Mouse (Mus musculus): ENCODE measurements at regions not wholly inside any gene's neighbourhood (a gene's known extent, or its start where the extent isn't known, plus 50 kb on each side); places are given as distances from the start of the nearest gene placed in this dataset.
"Not testable (repeated sequence)": the region's sequence is repeated elsewhere in the genome, so short reads cannot be mapped to it uniquely, and the experiment has no call there.

DNA sequence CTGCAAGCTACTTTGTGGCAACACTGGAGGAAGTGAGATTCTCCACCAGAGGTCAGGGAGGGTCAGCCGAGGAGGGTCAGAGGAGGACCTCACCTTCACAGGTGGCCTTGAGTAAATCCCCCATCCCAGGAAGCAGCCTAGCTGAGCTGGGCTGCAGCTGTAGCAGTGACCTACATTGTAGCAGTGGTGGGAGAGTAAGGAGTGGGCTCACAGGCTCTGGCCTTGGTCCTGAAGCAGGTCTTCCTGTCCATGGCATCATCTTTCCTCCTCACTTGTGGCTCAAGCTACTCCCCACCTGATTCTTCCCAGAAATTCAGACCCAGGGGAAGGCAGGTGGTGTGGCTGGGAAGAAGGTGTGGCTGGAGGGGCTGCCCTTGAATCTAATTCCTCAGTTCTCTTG, 84.3 kb downstream of the 1810013L24Rik start:
- H3K27ac ChIP-seq (ENCODE audit: low read length); H3K36me3 ChIP-seq (ENCODE audit: insufficient read depth, low read length); H3K4me2 ChIP-seq (replicated peaks; ENCODE audit: low read depth, low read length); ATAC-seq (ENCODE audit: low FRiP score, low TSS enrichment); H3K9me3 ChIP-seq (ENCODE audit: low read length); H3K4me1 ChIP-seq (ENCODE audit: insufficient read depth, low read length); H3K27me3 ChIP-seq (ENCODE audit: insufficient read depth, low read length); H3K9ac ChIP-seq (replicated peaks; ENCODE audit: low read length); H3K4me3 ChIP-seq (ENCODE audit: low read length): not testable (repeated sequence)
- WGBS: 31% methylated on average over 1 of the region's 1 CpGs

DNA sequence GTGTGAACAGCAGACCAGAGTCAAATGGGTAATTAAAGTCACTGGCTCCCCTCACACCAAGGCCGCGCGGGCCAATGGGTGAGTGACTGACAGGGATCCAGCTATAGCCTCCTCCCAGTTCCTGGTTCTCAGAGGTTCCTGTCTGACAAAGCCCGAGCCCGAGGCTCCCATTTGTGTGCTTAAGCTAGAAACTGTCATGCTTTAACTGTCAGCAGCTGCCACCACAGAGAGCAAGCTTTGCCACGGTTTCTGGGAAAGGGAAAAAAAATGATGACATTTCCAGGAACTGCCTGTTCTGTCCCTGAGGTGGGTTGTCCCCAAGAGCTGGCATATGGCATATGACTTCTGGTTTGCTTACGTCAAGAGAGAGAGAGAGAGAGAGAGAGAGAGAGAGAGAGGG, 86.2 kb downstream of the 1810013L24Rik start:
- no peaks in the 10 kb centered on the region for H3K9me3 ChIP-seq (ENCODE audit: low read length)
- H3K9ac ChIP-seq (replicated peaks; ENCODE audit: low read length): no peak overlapping the region
- H3K4me2 ChIP-seq (replicated peaks; ENCODE audit: low read depth, low read length): no peak overlapping the region
- no peak overlapping the region for H3K27ac ChIP-seq (ENCODE audit: low read length)
- no peaks in the 10 kb centered on the region for H3K36me3 ChIP-seq (ENCODE audit: insufficient read depth, low read length)
- H3K4me1 ChIP-seq (ENCODE audit: insufficient read depth, low read length): no peaks in the 10 kb centered on the region
- WGBS: 11% methylated on average over 7 of the region's 7 CpGs
- H3K27me3 ChIP-seq (ENCODE audit: insufficient read depth, low read length): no peaks in the 10 kb centered on the region
- no peak overlapping the region for H3K4me3 ChIP-seq (ENCODE audit: low read length)
- no peak for ATAC-seq (ENCODE audit: low FRiP score, low TSS enrichment)

DNA sequence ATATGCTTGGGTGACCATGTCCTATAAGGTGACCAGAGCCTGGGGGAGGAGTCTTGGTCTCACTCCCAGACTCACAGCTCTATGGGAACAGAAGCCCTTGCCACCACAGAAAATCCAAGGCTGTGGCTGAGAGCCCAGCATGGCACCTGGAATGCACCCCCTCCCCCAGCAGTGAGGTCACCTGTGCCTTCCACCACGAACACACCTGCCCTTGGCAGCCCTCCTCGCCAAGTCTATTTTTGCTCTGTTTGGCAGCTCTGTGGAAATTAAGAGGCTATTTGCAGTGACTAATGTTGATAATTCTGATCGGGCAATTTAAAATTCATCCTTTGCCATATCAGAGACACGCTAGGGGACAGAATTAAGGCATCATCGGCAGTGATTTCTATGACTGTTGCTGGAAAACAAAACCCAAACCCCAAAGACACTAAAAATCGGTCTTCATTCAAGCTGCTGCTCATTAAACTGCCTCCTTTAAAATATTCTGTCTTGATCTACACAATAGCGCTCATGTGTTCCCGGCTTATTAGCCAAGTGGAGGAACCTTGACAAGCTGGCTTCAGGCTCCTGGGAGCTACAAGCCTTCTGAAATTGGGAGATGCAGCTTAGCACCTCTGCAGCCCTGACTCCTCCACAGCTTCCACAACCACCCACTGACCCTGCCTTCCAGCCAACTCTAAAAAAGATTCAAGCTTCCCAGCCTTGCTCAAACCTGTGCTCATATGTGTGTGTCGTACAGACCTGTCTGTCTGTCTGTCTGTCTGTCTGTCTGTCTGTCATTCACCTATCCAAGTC, 89.0 kb downstream of the 1810013L24Rik start:
- no peak overlapping the region for H3K4me3 ChIP-seq (ENCODE audit: low read length)
- H3K4me2 ChIP-seq (replicated peaks; ENCODE audit: low read depth, low read length): no peak overlapping the region
- ATAC-seq (ENCODE audit: low FRiP score, low TSS enrichment): no peak
- H3K9ac ChIP-seq (replicated peaks; ENCODE audit: low read length): no peak overlapping the region
- no peaks in the 10 kb centered on the region for H3K36me3 ChIP-seq (ENCODE audit: insufficient read depth, low read length)
- H3K9me3 ChIP-seq (ENCODE audit: low read length): no peaks in the 10 kb centered on the region
- no peaks in the 10 kb centered on the region for H3K27me3 ChIP-seq (ENCODE audit: insufficient read depth, low read length)
- H3K27ac ChIP-seq (ENCODE audit: low read length): no peak overlapping the region
- H3K4me1 ChIP-seq (ENCODE audit: insufficient read depth, low read length): no peaks in the 10 kb centered on the region
- 88% methylated on average over 9 of the region's 9 CpGs for WGBS

DNA sequence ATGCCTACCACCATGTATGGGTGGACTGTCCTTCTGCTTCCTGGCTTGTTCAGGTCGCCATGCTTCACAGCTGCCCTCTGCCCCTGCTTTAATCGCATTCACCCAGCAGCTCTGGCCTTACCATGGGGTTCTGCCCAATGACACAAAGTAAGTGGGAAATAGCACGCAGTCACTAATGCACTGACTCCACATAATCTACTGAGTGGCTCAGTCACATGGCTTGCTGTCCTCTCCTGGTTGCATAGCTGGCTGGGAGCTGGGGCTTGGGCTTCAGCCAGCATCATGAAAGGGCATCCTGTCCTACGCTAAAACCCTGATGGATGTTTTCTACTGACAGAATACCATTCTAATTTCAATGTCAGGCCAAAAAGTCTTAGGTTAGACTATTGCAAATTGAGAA, 94.8 kb downstream of the 1810013L24Rik start:
- H3K36me3 ChIP-seq (ENCODE audit: insufficient read depth, low read length): no peaks in the 10 kb centered on the region
- WGBS: 86% methylated on average over 4 of the region's 4 CpGs
- no peak overlapping the region for H3K4me3 ChIP-seq (ENCODE audit: low read length)
- H3K9ac ChIP-seq (replicated peaks; ENCODE audit: low read length): no peak overlapping the region
- H3K4me2 ChIP-seq (replicated peaks; ENCODE audit: low read depth, low read length): no peak overlapping the region
- H3K27ac ChIP-seq (ENCODE audit: low read length): no peak overlapping the region
- H3K9me3 ChIP-seq (ENCODE audit: low read length): no peaks in the 10 kb centered on the region
- H3K4me1 ChIP-seq (ENCODE audit: insufficient read depth, low read length): no peaks in the 10 kb centered on the region
- no peak for ATAC-seq (ENCODE audit: low FRiP score, low TSS enrichment)
- H3K27me3 ChIP-seq (ENCODE audit: insufficient read depth, low read length): no peaks in the 10 kb centered on the region

DNA sequence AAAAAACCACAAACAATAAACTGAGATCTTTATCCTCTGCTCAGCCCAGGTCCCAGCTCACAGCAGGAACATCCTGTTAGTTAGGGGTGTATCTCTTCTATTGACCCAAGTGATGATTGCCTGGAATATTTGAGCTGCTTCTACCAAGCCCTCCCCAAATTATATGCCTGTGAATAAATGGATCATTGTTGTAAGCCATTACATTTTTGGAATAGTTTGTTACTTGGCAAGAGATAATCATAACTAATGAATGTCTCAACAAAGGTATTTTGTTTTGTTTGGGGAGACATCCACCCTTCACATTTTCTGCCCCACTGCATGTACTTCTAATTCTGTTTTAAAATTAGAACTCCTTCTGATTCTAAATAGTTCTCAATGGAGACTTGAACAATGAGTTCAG, 102.1 kb downstream of the 1810013L24Rik start:
- Histone ChIP-seq H3K4me2 (replicated peaks; ENCODE audit: low read depth, low read length) (no peak overlapping the region), H3K27ac (ENCODE audit: low read length) (no peak overlapping the region), H3K27me3 (ENCODE audit: insufficient read depth, low read length) (no peaks in the 10 kb centered on the region), H3K9me3 (ENCODE audit: low read length) (no peaks in the 10 kb centered on the region), H3K9ac (replicated peaks; ENCODE audit: low read length) (no peak overlapping the region), H3K36me3 (ENCODE audit: insufficient read depth, low read length) (no peaks in the 10 kb centered on the region), H3K4me3 (ENCODE audit: low read length) (no peak overlapping the region), H3K4me1 (ENCODE audit: insufficient read depth, low read length) (no peaks in the 10 kb centered on the region)
- no peak for ATAC-seq (ENCODE audit: low FRiP score, low TSS enrichment)

DNA sequence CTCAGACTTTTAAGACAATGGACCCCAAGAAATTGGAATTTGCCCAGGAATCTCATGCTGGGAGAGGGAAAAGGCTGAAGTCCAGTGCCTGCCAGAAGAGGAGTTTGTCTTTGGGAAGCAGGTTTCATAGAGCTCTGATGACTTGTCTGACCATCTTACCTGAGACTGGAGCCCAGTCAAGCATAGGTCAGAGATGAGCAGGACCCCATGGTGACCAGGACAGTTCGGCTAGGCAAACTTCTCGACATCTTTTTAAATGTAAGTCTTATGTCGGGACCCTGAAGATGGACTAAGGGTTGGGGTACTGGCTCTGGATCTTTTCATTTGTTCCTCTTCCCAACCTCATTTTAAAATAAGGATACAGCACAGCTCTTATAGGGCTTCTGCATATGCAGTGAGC, 103.2 kb downstream of the 1810013L24Rik start:
- H3K27ac ChIP-seq (ENCODE audit: low read length): no peak overlapping the region
- H3K36me3 ChIP-seq (ENCODE audit: insufficient read depth, low read length): no peaks in the 10 kb centered on the region
- no peak overlapping the region for H3K9ac ChIP-seq (replicated peaks; ENCODE audit: low read length)
- H3K4me1 ChIP-seq (ENCODE audit: insufficient read depth, low read length): no peaks in the 10 kb centered on the region
- H3K9me3 ChIP-seq (ENCODE audit: low read length): no peaks in the 10 kb centered on the region
- H3K27me3 ChIP-seq (ENCODE audit: insufficient read depth, low read length): no peaks in the 10 kb centered on the region
- H3K4me3 ChIP-seq (ENCODE audit: low read length): no peak overlapping the region
- no peak overlapping the region for H3K4me2 ChIP-seq (replicated peaks; ENCODE audit: low read depth, low read length)
- WGBS: 93% methylated on average over 3 of the region's 3 CpGs
- no peak for ATAC-seq (ENCODE audit: low FRiP score, low TSS enrichment)

DNA sequence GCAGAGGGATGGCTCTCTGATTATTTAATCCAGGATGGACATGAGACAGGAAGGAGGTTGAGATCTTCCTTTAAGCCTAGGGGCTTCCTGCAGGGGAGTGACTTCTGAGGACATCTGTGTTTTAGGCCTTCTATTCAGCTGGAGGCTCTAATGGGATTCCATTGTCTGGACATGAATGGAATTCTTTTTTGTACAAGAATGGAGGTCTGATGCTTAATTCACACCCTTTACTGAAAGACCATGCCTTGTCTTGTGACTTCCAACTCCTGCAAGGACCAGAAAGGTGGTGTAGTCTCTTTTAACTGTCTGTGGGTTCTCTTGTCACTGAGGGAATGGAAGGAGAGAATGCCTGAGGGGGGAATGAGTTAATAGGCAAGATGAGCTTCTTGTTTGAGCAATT, 106.5 kb downstream of the 1810013L24Rik start:
- Histone ChIP-seq H3K27me3 (ENCODE audit: insufficient read depth, low read length) (no peaks in the 10 kb centered on the region), H3K4me3 (ENCODE audit: low read length) (no peak overlapping the region), H3K4me1 (ENCODE audit: insufficient read depth, low read length) (no peaks in the 10 kb centered on the region), H3K9me3 (ENCODE audit: low read length) (no peaks in the 10 kb centered on the region), H3K9ac (replicated peaks; ENCODE audit: low read length) (no peak overlapping the region), H3K27ac (ENCODE audit: low read length) (no peak overlapping the region), H3K36me3 (ENCODE audit: insufficient read depth, low read length) (no peaks in the 10 kb centered on the region), H3K4me2 (replicated peaks; ENCODE audit: low read depth, low read length) (no peak overlapping the region)
- ATAC-seq (ENCODE audit: low FRiP score, low TSS enrichment): no peak

DNA sequence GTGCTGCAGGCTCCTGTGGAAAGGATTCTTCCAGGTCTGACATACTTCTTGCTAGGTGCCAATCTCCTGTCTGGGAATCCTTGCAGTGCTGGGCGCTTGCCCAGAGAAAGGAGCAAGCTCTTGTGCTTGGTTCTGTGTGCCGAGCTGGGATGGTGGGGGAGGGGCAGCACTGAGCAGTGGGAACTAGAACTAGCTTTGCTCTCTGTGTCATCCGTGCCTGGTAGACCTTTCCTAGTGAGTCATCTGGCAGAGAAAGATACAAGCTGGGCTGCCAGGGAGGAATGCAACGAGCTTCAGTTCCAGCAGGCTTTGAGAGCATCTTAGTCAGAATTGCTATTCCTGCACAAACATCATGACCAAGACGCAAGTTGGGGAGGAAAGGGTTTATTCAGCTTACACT, 108.6 kb downstream of the 1810013L24Rik start:
- no peak overlapping the region for H3K4me3 ChIP-seq (ENCODE audit: low read length)
- no peaks in the 10 kb centered on the region for H3K36me3 ChIP-seq (ENCODE audit: insufficient read depth, low read length)
- WGBS: 47% methylated on average over 5 of the region's 5 CpGs
- no peak for ATAC-seq (ENCODE audit: low FRiP score, low TSS enrichment)
- H3K4me1 ChIP-seq (ENCODE audit: insufficient read depth, low read length): no peaks in the 10 kb centered on the region
- H3K9me3 ChIP-seq (ENCODE audit: low read length): no peaks in the 10 kb centered on the region
- H3K27ac ChIP-seq (ENCODE audit: low read length): no peak overlapping the region
- H3K9ac ChIP-seq (replicated peaks; ENCODE audit: low read length): no peak overlapping the region
- no peak overlapping the region for H3K4me2 ChIP-seq (replicated peaks; ENCODE audit: low read depth, low read length)
- H3K27me3 ChIP-seq (ENCODE audit: insufficient read depth, low read length): no peaks in the 10 kb centered on the region

DNA sequence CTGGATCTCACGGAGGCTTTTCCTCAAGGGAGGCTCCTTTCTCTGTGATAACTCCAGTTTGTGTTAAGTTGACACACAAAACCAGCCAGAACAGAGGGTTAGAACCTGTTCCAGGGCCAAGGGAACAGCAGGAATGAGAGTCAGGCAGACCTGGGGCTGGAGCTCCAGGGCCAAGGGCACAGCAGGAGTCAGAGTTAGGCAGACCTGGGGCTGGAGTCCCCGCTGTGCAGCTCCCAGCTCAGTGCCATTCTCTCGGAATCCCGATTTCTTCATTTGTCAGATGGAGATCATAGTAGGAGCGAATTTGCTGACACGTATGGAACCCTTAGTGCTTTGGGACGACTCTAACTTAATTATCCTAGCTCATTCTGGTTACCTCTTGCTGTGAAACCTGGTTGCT, 109.2 kb downstream of the 1810013L24Rik start:
- Histone ChIP-seq H3K4me3 (ENCODE audit: low read length) (no peak overlapping the region), H3K9me3 (ENCODE audit: low read length) (no peaks in the 10 kb centered on the region), H3K4me1 (ENCODE audit: insufficient read depth, low read length) (no peaks in the 10 kb centered on the region), H3K4me2 (replicated peaks; ENCODE audit: low read depth, low read length) (no peak overlapping the region), H3K27ac (ENCODE audit: low read length) (no peak overlapping the region), H3K36me3 (ENCODE audit: insufficient read depth, low read length) (no peaks in the 10 kb centered on the region), H3K27me3 (ENCODE audit: insufficient read depth, low read length) (no peaks in the 10 kb centered on the region), H3K9ac (replicated peaks; ENCODE audit: low read length) (no peak overlapping the region)
- WGBS: 54% methylated on average over 7 of the region's 7 CpGs
- no peak for ATAC-seq (ENCODE audit: low FRiP score, low TSS enrichment)

DNA sequence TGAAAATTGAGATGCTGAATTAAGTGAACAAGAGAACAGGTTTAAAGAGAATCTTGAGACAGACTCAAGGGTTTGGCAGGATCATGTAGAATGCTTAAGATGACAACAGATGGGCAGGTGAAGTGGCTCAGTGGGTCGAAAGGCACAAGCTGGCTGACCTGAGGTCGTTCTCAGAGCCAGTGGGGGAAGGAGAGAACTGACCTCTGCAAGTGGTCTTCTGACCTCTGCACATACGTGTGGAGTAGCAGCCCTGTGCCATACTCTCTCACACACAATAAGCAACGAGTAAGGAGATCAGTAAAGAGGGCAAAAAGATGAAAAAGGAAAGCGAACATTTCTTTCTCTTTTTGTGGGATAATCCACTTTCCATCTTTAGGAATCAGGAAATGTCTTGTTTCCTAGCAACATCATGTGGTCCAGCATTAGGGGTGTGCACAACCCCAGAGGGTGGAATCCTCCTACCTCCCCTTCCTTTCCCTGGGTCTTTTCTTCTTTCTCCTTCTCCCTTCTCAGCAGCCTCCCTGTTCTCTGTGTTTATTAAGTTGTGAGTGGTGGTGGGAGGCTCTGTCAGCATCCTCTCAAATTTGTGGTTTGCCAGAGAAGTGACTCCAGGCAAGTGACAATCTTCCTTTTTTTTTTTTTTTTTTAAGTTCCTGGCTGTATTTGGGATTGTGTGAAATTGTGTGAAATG, 114.7 kb downstream of the 1810013L24Rik start:
- Histone ChIP-seq H3K36me3 (ENCODE audit: insufficient read depth, low read length) (no peaks in the 10 kb centered on the region), H3K4me3 (ENCODE audit: low read length) (no peak overlapping the region), H3K27ac (ENCODE audit: low read length) (no peak overlapping the region), H3K9ac (replicated peaks; ENCODE audit: low read length) (no peak overlapping the region), H3K27me3 (ENCODE audit: insufficient read depth, low read length) (no peaks in the 10 kb centered on the region), H3K4me2 (replicated peaks; ENCODE audit: low read depth, low read length) (no peak overlapping the region), H3K4me1 (ENCODE audit: insufficient read depth, low read length) (no peaks in the 10 kb centered on the region), H3K9me3 (ENCODE audit: low read length) (no peaks in the 10 kb centered on the region)
- 38% methylated on average over 5 of the region's 5 CpGs for WGBS
- no peak for ATAC-seq (ENCODE audit: low FRiP score, low TSS enrichment)
